Mouse (Mus musculus): ENCODE data around the gene Ube2g1.
"Not testable (repeated sequence)": the region's sequence is repeated elsewhere in the genome, so short reads cannot be mapped to it uniquely, and the experiment has no call there.

Gene Ube2g1

GRCm38 (mm10) chr11:72607469-72608070, 487 bp downstream of the Ube2g1 start:
- peak; percentile 87 to 93 for DNase-seq

DNA sequence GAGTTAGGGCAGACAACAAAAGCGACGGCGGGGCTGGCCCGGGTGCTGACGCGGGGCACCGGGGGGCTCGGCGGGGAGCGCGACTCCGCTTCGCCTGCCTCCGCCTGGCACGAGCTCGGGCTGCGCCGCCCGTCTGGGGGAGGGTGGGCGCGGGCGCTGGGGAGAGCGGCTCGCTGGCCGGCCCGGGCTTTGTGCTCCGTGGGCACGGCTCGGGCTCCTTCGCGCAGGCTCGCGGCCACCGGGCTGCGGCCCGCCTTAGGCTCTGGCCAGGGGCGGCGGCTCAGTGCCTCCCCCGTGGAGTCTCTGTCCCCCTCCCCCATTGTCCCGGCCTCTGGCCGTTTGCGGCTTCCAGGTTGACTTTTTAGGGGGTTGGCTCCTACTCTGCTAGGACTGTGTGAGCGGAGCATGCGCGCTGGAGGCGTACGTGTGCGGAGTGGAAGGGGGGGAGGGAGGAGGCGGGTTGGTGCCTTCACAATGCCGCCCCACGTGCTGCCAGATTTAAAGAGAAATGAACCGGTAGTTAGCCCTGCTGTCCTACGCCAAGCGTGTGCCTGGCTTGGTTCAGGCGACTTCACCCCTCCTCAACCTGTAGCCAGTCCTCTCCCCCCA, 1.1 kb downstream of the Ube2g1 start:
- peak; percentile 93 to 96 for DNase-seq

DNA sequence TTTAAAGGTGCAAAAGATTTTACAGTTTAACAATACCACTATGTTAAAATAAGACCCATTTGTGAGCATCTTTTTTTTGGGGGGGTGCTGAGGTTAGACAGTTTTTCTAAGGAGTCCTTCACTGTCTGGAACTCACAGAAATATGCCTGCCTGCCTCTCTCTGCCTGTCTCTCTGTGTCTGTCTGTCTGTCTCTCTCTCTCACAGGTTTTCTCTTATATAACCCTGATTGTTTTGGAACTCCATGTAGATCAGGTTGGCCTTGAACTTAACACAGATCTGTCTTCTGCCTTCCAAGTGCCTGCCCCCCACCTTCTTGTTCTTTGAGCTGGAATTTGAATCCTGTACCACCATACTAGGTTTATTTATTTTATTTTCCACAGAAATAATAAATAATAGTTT, 2.2 kb downstream of the Ube2g1 start:
- no peak for DNase-seq

- DNase-seq, result not testable (repeated sequence)
Measured at GRCm38 (mm10) chr11:72614336-72614735, 7.3 kb downstream of the Ube2g1 start.

DNA sequence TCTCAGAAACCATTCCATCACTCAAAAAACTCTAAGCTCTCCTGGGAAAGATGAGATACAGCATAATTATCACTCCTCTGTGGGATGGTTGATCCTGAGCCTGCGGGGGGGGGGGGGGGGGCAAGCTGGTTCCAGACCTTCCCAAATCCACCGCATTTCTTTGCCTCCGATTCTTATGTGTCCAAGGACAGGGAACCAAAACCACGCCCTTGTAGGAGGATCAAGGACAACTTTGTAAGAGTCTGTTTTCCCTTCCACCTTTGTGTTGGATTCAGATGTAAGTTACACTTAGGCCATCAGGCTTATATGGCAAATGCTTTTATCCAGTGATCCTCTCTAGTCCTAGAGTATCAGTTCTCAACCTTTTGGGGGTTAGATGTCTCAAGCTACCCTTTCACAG, 8.8 kb downstream of the Ube2g1 start:
- no peak for DNase-seq

DNA sequence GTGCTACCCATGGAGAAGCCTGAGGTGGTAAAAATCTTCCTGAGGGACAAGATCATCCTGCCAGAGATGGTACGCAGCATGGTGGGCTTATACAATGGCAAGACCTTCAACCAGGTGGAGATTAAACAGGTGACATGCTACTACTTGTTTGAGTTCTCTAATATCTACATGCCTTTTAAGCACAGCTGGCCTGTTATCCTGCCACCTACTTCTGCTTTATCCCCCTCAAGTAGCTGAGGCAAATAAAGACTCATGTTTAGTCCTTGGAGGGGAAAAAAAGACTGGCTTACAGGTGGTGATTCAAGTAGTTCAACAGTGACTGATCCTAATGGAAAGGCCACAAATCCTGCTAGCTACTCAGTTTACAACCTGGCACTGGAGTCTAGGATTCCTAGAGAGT, 11.4 kb downstream of the Ube2g1 start:
- no peak for DNase-seq

DNA sequence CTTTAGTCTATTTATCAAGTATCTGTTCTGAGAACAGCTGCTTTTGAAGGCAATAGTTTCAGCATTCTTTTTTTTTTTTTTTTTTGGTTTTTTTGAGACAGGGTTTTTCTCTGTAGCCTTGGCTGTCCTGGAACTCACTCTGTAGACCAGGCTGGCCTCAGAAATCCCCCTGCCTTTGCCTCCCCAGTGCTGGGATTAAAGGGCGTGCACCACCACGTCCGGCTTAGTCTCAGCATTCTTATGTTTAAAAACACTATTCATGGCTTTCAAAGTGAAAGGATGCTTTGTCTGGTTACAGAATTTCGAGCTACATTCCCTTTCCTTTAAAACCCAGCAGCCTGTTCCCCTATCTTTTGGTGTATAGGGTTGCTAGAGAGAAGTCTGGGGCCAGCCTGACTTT, 35.6 kb downstream of the Ube2g1 start:
- DNase-seq, result no peak

GRCm38 (mm10) chr11:72645386-72645785, 38.3 kb downstream of the Ube2g1 start:
- DNase-seq, result peak; percentile 66 to 67

GRCm38 (mm10) chr11:72650347-72650746, 43.3 kb downstream of the Ube2g1 start:
- no peak for DNase-seq

- no peak for DNase-seq
Measured at GRCm38 (mm10) chr11:72659918-72660317, 52.8 kb downstream of the Ube2g1 start.

- no peak for DNase-seq
Measured at GRCm38 (mm10) chr11:72660359-72660758, 53.3 kb downstream of the Ube2g1 start.

DNA sequence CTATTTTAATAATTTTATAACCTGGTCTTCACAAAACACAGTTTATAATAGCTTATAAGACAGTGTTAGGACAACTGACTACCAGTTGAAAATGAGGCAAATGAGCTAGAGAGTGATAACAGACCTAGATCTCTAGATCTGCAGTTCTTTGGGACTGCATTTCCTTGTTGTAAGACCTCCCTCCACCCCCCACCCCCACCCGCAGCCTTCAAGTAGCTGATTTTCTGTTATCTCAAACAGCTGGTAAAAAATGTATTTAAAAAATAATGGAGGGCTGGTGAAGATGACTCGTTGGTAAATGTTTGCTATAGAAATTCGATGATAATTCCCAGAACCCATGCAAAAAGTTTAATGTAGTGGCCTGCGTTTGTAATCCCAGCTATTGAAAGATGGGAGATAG, 57.6 kb downstream of the Ube2g1 start:
- no peak for DNase-seq

GRCm38 (mm10) chr11:72670634-72671033, 63.6 kb downstream of the Ube2g1 start:
- DNase-seq, result no peak

DNA sequence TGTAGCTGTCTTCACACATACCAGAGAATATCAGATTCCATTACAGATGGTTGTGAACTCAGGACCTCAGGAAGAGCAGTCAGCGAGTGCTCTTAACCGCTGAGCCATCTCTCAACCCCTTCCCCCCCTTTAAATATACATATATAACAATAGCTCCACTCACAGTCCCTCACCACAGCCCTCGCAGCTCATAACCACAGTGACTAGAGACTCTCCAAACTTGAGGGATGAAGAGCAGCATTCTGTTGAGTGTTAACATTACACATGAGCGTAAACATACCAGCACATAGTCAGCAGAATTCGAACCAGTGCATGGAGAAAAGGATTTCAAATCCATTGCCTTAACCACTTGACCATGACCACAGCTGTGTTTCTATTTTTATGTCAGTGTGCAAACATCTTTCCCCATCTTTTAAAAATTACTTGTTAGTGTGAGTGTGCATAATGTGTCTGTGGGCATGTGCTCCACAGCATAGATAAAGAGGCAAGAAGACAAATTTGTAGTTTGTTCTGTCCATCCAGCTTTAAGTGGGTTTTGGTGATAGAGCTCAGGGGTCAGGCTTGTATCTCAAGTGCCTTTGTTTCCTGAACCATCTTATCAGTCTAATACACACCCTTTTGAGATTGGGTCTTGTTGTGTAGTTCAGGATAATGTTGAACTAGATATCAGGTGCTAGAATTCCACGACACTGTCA, 64.4 kb downstream of the Ube2g1 start:
- no peak for DNase-seq

DNA sequence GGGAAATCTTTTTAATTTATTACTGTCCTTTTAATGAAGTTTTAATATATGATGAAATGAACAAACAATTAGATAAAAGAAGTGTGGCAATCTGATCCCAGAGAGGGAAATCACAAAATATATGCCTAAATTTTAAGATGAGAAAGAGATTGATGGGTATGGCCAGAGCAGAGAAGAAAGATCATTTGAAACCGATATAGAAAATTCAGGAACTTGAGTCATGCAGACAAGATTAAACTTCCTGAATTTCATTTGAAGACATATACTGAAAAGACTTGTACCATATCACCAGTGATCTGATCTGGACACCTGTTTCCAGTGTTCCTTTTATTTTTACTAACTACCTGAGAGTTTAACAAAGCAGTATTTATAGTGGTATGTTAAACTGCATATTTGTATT, 65.4 kb downstream of the Ube2g1 start:
- no peak for DNase-seq

- DNase-seq, result no peak
Measured at GRCm38 (mm10) chr11:72675280-72675679, 68.2 kb downstream of the Ube2g1 start.

- DNase-seq, result no peak
Measured at GRCm38 (mm10) chr11:72680726-72681125, 73.6 kb downstream of the Ube2g1 start.

DNA sequence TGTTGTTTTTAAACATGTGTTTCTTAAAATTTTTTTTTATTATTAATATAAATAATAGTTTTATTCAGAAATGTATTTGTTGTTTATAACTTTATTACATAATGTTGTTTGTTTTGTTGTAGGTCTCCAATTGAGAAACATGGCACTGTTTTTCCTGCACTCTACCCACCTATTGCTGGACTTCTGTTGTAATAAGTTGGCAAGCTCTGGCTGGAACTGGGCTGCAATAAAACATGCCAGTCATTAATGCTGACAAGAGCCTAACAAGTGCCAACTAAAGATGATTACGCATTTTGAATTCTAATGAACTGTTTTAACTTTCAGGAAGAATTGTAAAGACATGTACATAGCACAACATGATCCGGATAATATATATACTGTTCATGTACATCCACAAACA, 76.3 kb downstream of the Ube2g1 start:
- DNase-seq, result no peak

GRCm38 (mm10) chr11:72686697-72687096, 79.6 kb downstream of the Ube2g1 start:
- DNase-seq, result no peak

DNA sequence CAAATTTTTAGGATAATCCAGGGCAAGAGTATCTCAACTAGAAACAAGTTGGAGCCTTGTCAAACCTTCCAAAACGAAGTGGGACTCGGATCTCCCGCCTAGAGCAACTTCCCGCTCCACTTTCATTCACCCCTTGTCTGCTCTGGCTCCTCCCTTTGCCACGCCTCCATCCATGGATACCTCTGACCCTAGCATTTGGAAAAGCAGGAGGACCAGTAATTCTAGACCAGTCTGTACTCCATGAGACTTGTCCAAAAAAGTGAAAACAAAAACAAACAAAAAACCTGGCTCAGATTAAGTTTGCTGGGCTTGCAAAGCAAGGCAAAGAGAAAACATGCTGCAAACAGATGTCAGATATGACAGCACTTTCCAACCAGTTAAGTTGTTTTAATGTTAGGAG, 81.2 kb downstream of the Ube2g1 start:
- peak; percentile 23 to 40 for DNase-seq

DNA sequence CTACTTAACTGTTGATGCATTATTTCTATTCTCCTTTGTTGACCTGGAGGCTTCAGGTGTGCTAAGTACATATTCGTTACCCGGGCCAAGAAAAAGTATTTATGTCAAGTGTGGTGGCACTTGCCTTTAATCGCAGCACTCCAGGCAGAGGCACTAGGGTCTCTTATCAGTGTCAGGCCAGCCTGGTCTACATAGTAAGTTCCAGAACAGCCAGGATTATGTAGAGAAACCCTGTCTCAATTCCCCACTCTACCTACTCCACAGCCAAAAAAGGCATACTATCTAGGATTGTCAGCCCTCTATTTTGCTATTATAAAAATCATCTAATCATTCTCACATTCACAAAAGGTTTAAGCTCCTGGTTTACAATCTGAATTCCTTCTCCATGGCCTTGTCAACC, 82.0 kb downstream of the Ube2g1 start:
- DNase-seq, result no peak

DNA sequence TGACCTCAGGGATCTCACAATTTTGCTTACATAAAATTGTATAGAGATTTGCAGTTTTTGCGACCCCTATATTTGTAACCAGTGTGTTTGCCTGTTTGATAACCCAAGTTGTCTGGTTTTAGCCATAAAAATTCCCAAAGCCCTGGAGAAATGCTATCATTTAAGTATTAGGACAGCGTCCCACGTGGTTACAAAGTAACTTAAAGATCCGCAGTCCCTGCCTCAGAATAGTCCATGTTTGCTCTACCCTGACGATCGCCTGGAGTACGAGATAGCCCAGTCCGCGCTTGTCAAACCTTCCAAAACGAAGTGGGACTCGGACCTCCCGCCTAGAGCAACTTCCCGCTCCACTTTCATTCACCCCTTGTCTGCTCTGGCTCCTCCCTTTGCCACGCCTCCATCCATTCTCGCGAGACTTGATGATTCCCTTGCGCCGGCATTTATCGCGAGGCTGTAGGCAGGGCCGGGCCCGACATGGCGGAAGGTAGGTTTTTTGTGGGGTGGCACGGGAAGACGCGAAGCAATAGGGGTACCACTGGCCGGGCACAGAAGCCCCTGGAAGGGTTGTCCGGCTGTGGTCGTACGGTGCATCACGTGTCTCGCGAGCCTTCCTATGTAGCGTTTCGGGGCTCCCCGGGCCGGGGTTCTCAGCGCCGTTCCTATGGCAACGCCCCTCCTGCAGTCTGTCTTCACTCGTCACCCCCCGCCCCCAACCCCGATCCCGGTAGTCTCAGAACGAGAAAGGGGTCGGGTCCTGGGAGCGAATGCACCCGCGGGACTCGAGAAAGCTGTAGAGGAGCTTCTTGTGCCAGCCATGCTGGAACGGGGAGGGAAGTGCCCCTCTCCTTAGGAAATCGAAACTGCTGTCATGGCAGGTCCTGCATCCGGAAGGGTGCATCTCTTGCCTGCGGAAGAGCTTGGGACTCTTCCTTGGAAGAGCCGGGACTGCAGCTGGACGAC, 82.7 kb downstream of the Ube2g1 start, which contains the start of gene Ankfy1:
Ankfy1 (plus strand) TSS at position 456 of the 960 bp plus-strand sequence.
- DNase-seq, result peak; percentile 98 to 99

DNA sequence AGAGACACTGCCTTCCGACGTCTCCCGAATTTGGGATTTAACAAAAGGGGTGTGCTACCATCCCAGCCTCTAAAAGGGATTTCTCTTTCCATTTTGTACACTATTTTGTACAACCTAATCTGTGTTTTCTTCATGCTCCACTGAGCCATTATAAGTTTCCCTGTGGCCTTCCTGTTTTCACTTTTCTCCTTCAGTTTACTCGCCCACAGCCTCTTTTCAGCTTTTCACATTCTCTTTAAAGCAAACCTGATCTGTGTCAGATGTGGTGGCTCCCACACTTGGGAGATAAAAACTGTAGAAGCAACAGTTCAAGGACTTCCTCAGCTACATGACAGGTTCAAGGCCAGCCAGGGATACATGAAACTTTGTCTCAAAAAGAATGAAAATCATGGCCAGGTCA, 85.3 kb downstream of the Ube2g1 start:
- DNase-seq, result no peak

All from kidney, postnatal 4 days (tissue).